Mouse (Mus musculus): Measurements from ENCODE around the gene Nup153.

- TF ChIP-seq E2F4 (IDR thresholded peaks at IDR 0.05; ENCODE audit: insufficient read depth) (no peak), POLR2A (IDR thresholded peaks at IDR 0.05; ENCODE audit: insufficient read length, low read depth) (no peak), CEBPB (IDR thresholded peaks at IDR 0.05; ENCODE audit: insufficient read depth, poor library complexity, severe bottlenecking) (no peak), MAX (IDR thresholded peaks at IDR 0.05; ENCODE audit: low read depth) (no peak), TCF3 (IDR thresholded peaks at IDR 0.05; ENCODE audit: insufficient read length, low read depth) (no peak)
Measured at GRCm38 (mm10) chr13:46651853-46652252, 75.9 kb downstream of the Nup153 start.

Data from myocyte (in vitro differentiated cells).